Mouse (Mus musculus) heart, postnatal 0 days (tissue): Measurements from ENCODE around the gene Atp6v1e2.

ENCODE experiments used
- CTCF ChIP-seq: IDR thresholded peaks from 2 replicates; pipeline ENCODE4 v1.5.1; 2016; ENCODE audit warnings: antibody characterized with exemption, control low read depth, low read depth
- EP300 ChIP-seq: IDR thresholded peaks from 2 replicates; pipeline ENCODE4 v1.6.1; 2016; ENCODE audit warnings: antibody characterized with exemption, low read depth

- TF ChIP-seq CTCF (peak; percentile 80), EP300 (no peak)
These were observed 37.8 kb downstream of the Atp6v1e2 start for GRCm38 (mm10) chr17:86909733-86910495.
